Mouse (Mus musculus) spleen, adult 2 months (tissue): ENCODE measurements at regions not wholly inside any gene's neighbourhood (a gene's known extent, or its start where the extent isn't known, plus 50 kb on each side); places are given as distances from the start of the nearest gene placed in this dataset.

ENCODE experiments used
- DNase-seq, 2 experiments: peaks; one replicate each; pipeline versions ENCODE4 v3.0.0 to v3.0.0-alpha.2; 2012 to 2021; ENCODE audit warnings: low spot score in 2 of 2, low read depth in 1 of 2
- H3K27ac ChIP-seq: fragments of 200-500 bp; 2 replicates; pipeline ENCODE4 v1.5.1; 2012; ENCODE audit warnings: low read length, inconsistent platforms; ENCODE audit not compliant: insufficient read depth
- H3K27me3 ChIP-seq: fragments of 200-500 bp; 2 replicates; pipeline ENCODE4 v1.6.1; 2012; ENCODE audit warnings: mild to moderate bottlenecking, moderate library complexity, low read length, inconsistent platforms; ENCODE audit not compliant: control insufficient read depth, insufficient read depth
- H3K36me3 ChIP-seq: fragments of 200-500 bp; 2 replicates; pipeline ENCODE4 v1.6.1; 2012; ENCODE audit warnings: mild to moderate bottlenecking, low read length, inconsistent platforms; ENCODE audit not compliant: control insufficient read depth, insufficient read depth
- H3K4me1 ChIP-seq: fragments of 200-500 bp; 2 replicates; pipeline ENCODE4 v1.6.1; 2011; ENCODE audit warnings: inconsistent platforms; ENCODE audit not compliant: control insufficient read depth, insufficient read depth, insufficient read length
- H3K4me3 ChIP-seq: fragments of 200-500 bp; 2 replicates; pipeline ENCODE4 v1.5.1; 2011; ENCODE audit warnings: mild to moderate bottlenecking, inconsistent platforms; ENCODE audit not compliant: insufficient read depth, insufficient read length; ENCODE audit errors: extremely low read depth
- CTCF ChIP-seq: fragments of 200-500 bp; IDR thresholded peaks from 2 replicates; pipeline ENCODE4 v1.5.1; 2011; ENCODE audit warnings: mild to moderate bottlenecking, inconsistent platforms; ENCODE audit not compliant: insufficient read depth, insufficient read length, insufficient replicate concordance; ENCODE audit errors: extremely low read depth
- POLR2A ChIP-seq: fragments of 200-500 bp; IDR thresholded peaks from 2 replicates; pipeline ENCODE4 v1.6.1; 2011; ENCODE audit warnings: low read depth, low read length, inconsistent platforms
- WGBS: fragments of 180-500 bp; shearing (Covaris S2); methylation state at CpG from one replicate; pipeline ENCODE4 v1.1.7; 2018; 5-methylcytosine and 5-hydroxymethylcytosine counted together

GRCm38 (mm10) chr6:82831211-82831610 lies 57.0 kb upstream of the Hk2 start:
- DNase-seq: no peak
- H3K27me3 ChIP-seq: no peaks in the 10 kb centered on the region
- H3K36me3 ChIP-seq: no peaks in the 10 kb centered on the region
- no peak overlapping the region for H3K27ac ChIP-seq
- no peaks in the 10 kb centered on the region for H3K4me1 ChIP-seq
- TF ChIP-seq CTCF (no peak), POLR2A (no peak)
- H3K4me3 ChIP-seq: no peak overlapping the region
- 53% methylated on average over 1 of the region's 1 CpGs for WGBS

GRCm38 (mm10) chr6:82824684-82825083 lies 50.4 kb upstream of the Hk2 start:
- Histone ChIP-seq H3K27me3 (no peaks in the 10 kb centered on the region), H3K4me3 (no peak overlapping the region), H3K36me3 (no peaks in the 10 kb centered on the region), H3K4me1 (peaks cover 8% of the 10 kb centered on the region; the same call in 1 of the 2 replicates), H3K27ac (no peak overlapping the region)
- no peak for DNase-seq
- WGBS: 73% methylated on average over 3 of the region's 3 CpGs
- TF ChIP-seq CTCF (no peak), POLR2A (no peak)

DNA sequence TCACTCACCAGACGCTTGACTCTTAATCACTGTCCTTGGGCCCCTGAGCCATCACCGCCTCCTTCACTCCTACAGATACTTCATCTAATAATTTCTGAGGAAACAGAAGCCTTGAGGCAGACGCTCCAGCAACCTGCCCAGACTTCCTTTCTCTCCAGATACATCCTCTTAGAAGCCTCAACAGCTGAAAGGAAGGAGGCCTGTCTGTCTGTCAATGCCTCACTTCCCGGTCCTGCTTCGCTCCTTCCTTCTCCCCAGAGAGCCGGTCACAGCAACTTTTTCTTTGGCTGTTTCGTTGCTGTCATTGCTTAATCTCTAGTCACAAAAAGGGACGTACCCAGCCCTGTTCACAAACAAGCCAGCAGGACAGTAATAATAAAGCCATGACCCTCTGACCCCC lies 50.0 kb upstream of the Hk2 start:
- Histone ChIP-seq H3K27ac (no peak overlapping the region), H3K4me1 (peaks cover 8% of the 10 kb centered on the region; the same call in 1 of the 2 replicates), H3K27me3 (no peaks in the 10 kb centered on the region), H3K36me3 (no peaks in the 10 kb centered on the region), H3K4me3 (no peak overlapping the region)
- no peak for TF ChIP-seq POLR2A
- no peak for TF ChIP-seq CTCF
- WGBS: 13% methylated on average over 8 of the region's 8 CpGs
- DNase-seq: no peak
